In genomic region chr2:90679061-90679810, GRCm38 (mm10) we compare ENCODE assay signal across 8 mouse cellular contexts. TPM values are rescaled to one million over a fixed set of nuclear protein-coding genes. Genes with fewer than 3 reads are reported as not detected.
DNase-seq lines count a peak whose midpoint lies in the region; ATAC-seq and TF ChIP-seq lines count a peak whose summit lies in the region.

No protein-coding gene starts in this region.

- H3K27ac ChIP-seq in bone marrow macrophage, adult 2 months (ENCODE audit: insufficient read depth, low read depth, low read length): peak overlapping the region; percentile 83
- H3K27ac ChIP-seq in embryonic fibroblast, embryonic 13.5 days (ENCODE audit: insufficient read depth, low read length): peak overlapping the region; percentile 75
- H3K27ac ChIP-seq in kidney, embryonic 14.5 days (ENCODE audit: low read depth, low read length): peak overlapping the region; percentile 95
- H3K27ac ChIP-seq in limb, embryonic 15.5 days: peak overlapping the region; percentile 96

- no peak; the same call in 1 of the 2 replicates for TF ChIP-seq POLR2A in bone marrow macrophage, adult 2 months (IDR thresholded peaks at IDR 0.05; ENCODE audit: borderline replicate concordance, low read depth, low read length)
- TF ChIP-seq POLR2A in embryonic fibroblast, embryonic 13.5 days (IDR thresholded peaks at IDR 0.05; ENCODE audit: low read depth, low read length): peak; percentile 87

- WGBS in kidney, embryonic 14.5 days: under 1% methylated on average over 63 of the region's 63 CpGs
- under 1% methylated on average over 63 of the region's 63 CpGs for WGBS in limb, embryonic 15.5 days

- peak overlapping the region; percentile 84 for H3K4me3 ChIP-seq in bone marrow macrophage, adult 2 months (ENCODE audit: insufficient read depth, low read length)
- peak overlapping the region; percentile 100 for H3K4me3 ChIP-seq in embryonic fibroblast, embryonic 13.5 days (ENCODE audit: insufficient read depth, low read length)
- peak overlapping the region; percentile 72 for H3K4me3 ChIP-seq in kidney, embryonic 14.5 days (ENCODE audit: low read length)
- H3K4me3 ChIP-seq in limb, embryonic 15.5 days: peak overlapping the region; percentile 78

- H3K4me1 ChIP-seq in bone marrow macrophage, adult 2 months (ENCODE audit: control insufficient read depth, insufficient read depth, low read length): peaks cover 2% of the 10 kb centered on the region
- no peaks in the 10 kb centered on the region; the same call in 1 of the 2 replicates for H3K4me1 ChIP-seq in embryonic fibroblast, embryonic 13.5 days (ENCODE audit: control insufficient read depth, insufficient read depth, low read length)
- peaks cover 5% of the 10 kb centered on the region; the same call in 1 of the 2 replicates for H3K4me1 ChIP-seq in kidney, embryonic 14.5 days (ENCODE audit: control insufficient read depth, insufficient read depth, low read length)
- peaks cover 12% of the 10 kb centered on the region for H3K4me1 ChIP-seq in limb, embryonic 15.5 days

- H3K9ac ChIP-seq in kidney, embryonic 14.5 days (ENCODE audit: low read depth, low read length): peak overlapping the region; percentile 83
- H3K9ac ChIP-seq in limb, embryonic 15.5 days: peak overlapping the region; percentile 62

- peak overlapping the region; percentile 56 for H3K4me2 ChIP-seq in kidney, embryonic 14.5 days (replicated peaks; ENCODE audit: low read depth, low read length)
- peak overlapping the region; percentile 68 for H3K4me2 ChIP-seq in limb, embryonic 15.5 days

- peak; percentile 97 for ATAC-seq in kidney, embryonic 14.5 days (ENCODE audit: low FRiP score, low TSS enrichment)
- peak; percentile 92 for ATAC-seq in limb, embryonic 15.5 days (ENCODE audit: insufficient number of reproducible peaks, low FRiP score, low TSS enrichment, low read depth)

- H3K9me3 ChIP-seq in kidney, embryonic 14.5 days (ENCODE audit: control insufficient read depth, low read length): no peaks in the 10 kb centered on the region
- H3K9me3 ChIP-seq in limb, embryonic 15.5 days: no peaks in the 10 kb centered on the region

- peaks cover 16% of the 10 kb centered on the region for H3K36me3 ChIP-seq in kidney, embryonic 14.5 days (ENCODE audit: control insufficient read depth, insufficient read depth, low read length)
- peaks cover 18% of the 10 kb centered on the region for H3K36me3 ChIP-seq in limb, embryonic 15.5 days

- peak; percentile 96 for DNase-seq in A20 (ENCODE audit: low read depth, low spot score)
- peak; percentile 89 to 92 for DNase-seq in heart, adult 9 months (ENCODE audit: low spot score in 2 of 2)
- peak; percentile 78 to 91 for DNase-seq in monocyte, adult 2 months (ENCODE audit: low read depth in 1 of 2, low spot score in 2 of 2)
- peak; percentile 90 to 93 for DNase-seq in spleen, postnatal 36 days (ENCODE audit: low spot score in 2 of 2)

- no peak for TF ChIP-seq CTCF in bone marrow macrophage, adult 2 months (IDR thresholded peaks at IDR 0.05; ENCODE audit: low read depth, low read length)
- no peak for TF ChIP-seq CTCF in embryonic fibroblast, embryonic 13.5 days (IDR thresholded peaks at IDR 0.05; ENCODE audit: borderline replicate concordance, insufficient read depth, low read length)

- H3K27me3 ChIP-seq in kidney, embryonic 14.5 days (ENCODE audit: control insufficient read depth, insufficient read depth, low read length): no peaks in the 10 kb centered on the region
- no peaks in the 10 kb centered on the region for H3K27me3 ChIP-seq in limb, embryonic 15.5 days

RNA-seq across cellular contexts. Expression of gene Nup160, which starts 2.2 kb away (rescaled TPM):
- polyA plus RNA-seq in bone marrow macrophage, adult 2 months (2012; ENCODE audit: insufficient read depth, insufficient read length, missing spikeins): 18.4 and 21.9 TPM in 2 replicates
- 52.3 and 52.8 TPM in 2 replicates for polyA plus RNA-seq in embryonic fibroblast, embryonic 13.5 days (2011; ENCODE audit: insufficient read length, low read depth, missing spikeins)
- 34.8 and 68.0 TPM in 2 replicates for polyA plus RNA-seq in kidney, embryonic 14.5 days (2014; fragmentation: Nextera tagmentation; extraction: Ambion mirVana)
- polyA plus RNA-seq in limb, embryonic 15.5 days (2015; fragmentation: Nextera tagmentation; extraction: Ambion mirVana): 28.4 and 32.7 TPM in 2 replicates

Comparison
In these comparisons a context has a peak if more than half of its experiments do, and no peak if none do; other contexts are left out.
1. Peak in every context shown above with its lines: DNase-seq, ATAC-seq, H3K4me3 ChIP-seq and H3K27ac ChIP-seq.